Mouse (Mus musculus) heart, embryonic 14.5 days (tissue): Measurements from ENCODE around the gene Plcg1. TPM values are rescaled to one million over a fixed set of nuclear protein-coding genes. Genes with fewer than 3 reads are reported as not detected.
A peak's percentile ranks its signal among the peaks of the same experiment; 100 is the strongest.

Source experiments
- ATAC-seq: fragments of 200-750 bp; cut with Nextera tagmentation; 2 replicates; pipeline ENCODE4 v1.8.0; 2017; ENCODE audit warnings: low read depth, moderate TSS enrichment; ENCODE audit not compliant: insufficient number of reproducible peaks, insufficient read depth, low FRiP score
- H3K27ac ChIP-seq, 2 experiments: fragments of 200-500 bp in 1 of 2; fragments of 300-500 bp in 1 of 2; sonication (generic) in 1 of 2; replicated peaks in 1 of 2; 2 replicates each; pipeline ENCODE4 v1.5.1; 2012 to 2014; ENCODE audit warnings: low read depth in 2 of 2, low read length in 2 of 2, control low read depth in 1 of 2, mild to moderate bottlenecking in 1 of 2, mixed read lengths in 1 of 2; ENCODE audit not compliant: control insufficient read depth in 1 of 2, insufficient read depth in 1 of 2
- H3K27me3 ChIP-seq: fragments of 300-500 bp; sonication (generic); 2 replicates; pipeline ENCODE4 v1.6.1; 2014; ENCODE audit warnings: mild to moderate bottlenecking, low read length, control low read depth; ENCODE audit not compliant: control insufficient read depth, insufficient read depth
- H3K36me3 ChIP-seq: fragments of 300-500 bp; sonication (generic); 2 replicates; pipeline ENCODE4 v1.6.1; 2014; ENCODE audit warnings: mild to moderate bottlenecking, control low read depth, low read length, mixed read lengths; ENCODE audit not compliant: control insufficient read depth, insufficient read depth
- H3K4me1 ChIP-seq, 2 experiments: fragments of 200-500 bp in 1 of 2; fragments of 300-500 bp in 1 of 2; sonication (generic) in 1 of 2; 2 replicates each; pipeline ENCODE4 v1.6.1; 2012 to 2014; ENCODE audit warnings: low read length in 2 of 2, control low read depth in 1 of 2, mixed read lengths in 1 of 2; ENCODE audit not compliant: control insufficient read depth in 2 of 2, insufficient read depth in 2 of 2
- H3K4me2 ChIP-seq: fragments of 300-500 bp; sonication (generic); 2 replicates; pipeline ENCODE4 v1.6.1; 2014; ENCODE audit warnings: mild to moderate bottlenecking, low read length
- H3K4me3 ChIP-seq, 2 experiments: fragments of 200-500 bp in 1 of 2; fragments of 300-500 bp in 1 of 2; sonication (generic) in 1 of 2; 2 replicates each; pipeline ENCODE4 v1.5.1; 2012 to 2014; ENCODE audit warnings: low read length in 2 of 2, mild to moderate bottlenecking in 2 of 2, control low read depth in 1 of 2, low read depth in 1 of 2, moderate library complexity in 1 of 2; ENCODE audit not compliant: control insufficient read depth in 1 of 2, insufficient read depth in 1 of 2
- H3K9ac ChIP-seq: fragments of 300-500 bp; sonication (generic); 2 replicates; pipeline ENCODE4 v1.6.1; 2014; ENCODE audit warnings: mild to moderate bottlenecking, low read length
- H3K9me3 ChIP-seq: fragments of 300-500 bp; sonication (generic); 2 replicates; pipeline ENCODE4 v1.6.1; 2016; ENCODE audit warnings: low read length, control low read depth; ENCODE audit not compliant: control insufficient read depth
- WGBS: fragments of 180-500 bp; shearing (Covaris S2); extraction: QIAGEN DNeasy Blood & Tissue Kit; methylation state at CpG from one replicate; pipeline ENCODE4 v1.1.7; 2014; 5-methylcytosine and 5-hydroxymethylcytosine counted together
- polyA plus RNA-seq: library from polyadenylated mRNA; unstranded; fragments of >200 nt; fragmentation: Nextera tagmentation; extraction: Ambion mirVana; gene quantifications from 2 replicates; pipeline ENCODE4 v1.2.1, GENCODE M21; 2014

Gene Plcg1
- polyA plus RNA-seq, 1 experiment from 2014 or later: 33.7 TPM

DNA sequence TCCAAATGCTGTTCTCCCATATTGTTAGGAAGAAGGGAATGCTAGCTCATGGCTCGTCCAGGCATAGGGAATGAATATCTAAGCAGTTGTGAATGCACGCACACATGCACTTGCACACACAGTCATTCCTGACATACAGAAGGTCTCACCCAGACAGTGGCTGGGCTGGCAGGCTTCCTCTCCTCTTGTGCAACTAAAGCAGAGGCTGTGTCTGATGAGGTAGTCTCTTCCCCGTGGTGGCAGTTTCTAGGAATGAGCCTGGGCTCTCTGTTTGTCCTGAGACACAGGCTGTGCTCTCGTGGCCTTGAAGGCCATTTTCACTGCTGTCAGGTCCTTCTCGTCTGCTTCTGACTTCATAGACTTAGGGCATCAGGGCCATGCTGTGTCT, 13.7 kb downstream of the Plcg1 start:
- H3K9ac ChIP-seq: 0 out of 2 replicates have a peak overlapping the region, but pooled peaks have one; percentile 16
- no peak for ATAC-seq
- H3K4me2 ChIP-seq: no peak overlapping the region
- H3K27ac ChIP-seq: peak overlapping the region in 1 of 2 experiments; percentile 71; a peak in 2 of 4 replicates
- H3K9me3 ChIP-seq: no peaks in the 10 kb centered on the region
- 64% methylated on average over 5 of the region's 5 CpGs for WGBS
- no peak overlapping the region for H3K4me3 ChIP-seq
- H3K36me3 ChIP-seq: peaks cover 36% of the 10 kb centered on the region
- peaks cover 44 to 62% of the 10 kb centered on the region in 2 experiments for H3K4me1 ChIP-seq
- H3K27me3 ChIP-seq: no peaks in the 10 kb centered on the region

DNA sequence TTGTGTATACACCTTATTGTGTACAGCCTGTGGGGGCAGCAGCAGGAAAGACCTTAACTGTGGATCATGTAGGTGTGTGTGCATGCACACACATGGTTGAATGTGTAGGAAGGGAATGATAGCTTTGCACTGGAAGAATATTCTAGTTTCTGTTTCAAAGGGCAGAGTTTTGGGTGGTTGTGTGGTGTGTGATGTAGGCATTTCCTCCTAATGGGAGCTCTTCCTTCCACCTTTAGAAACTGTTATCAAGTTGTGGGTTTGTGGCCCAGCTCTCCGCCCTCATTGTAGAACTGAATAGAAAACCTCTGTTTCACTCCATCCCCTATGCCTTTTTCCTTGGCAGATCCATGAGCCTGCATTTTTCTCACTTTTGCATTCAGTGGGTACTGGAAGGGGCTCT, 14.4 kb downstream of the Plcg1 start:
- Histone ChIP-seq H3K4me3 (no peak overlapping the region), H3K4me1 (peaks cover 41 to 55% of the 10 kb centered on the region in 2 experiments), H3K9me3 (no peaks in the 10 kb centered on the region), H3K9ac (no peak overlapping the region), H3K36me3 (peaks cover 43% of the 10 kb centered on the region), H3K27ac (peak overlapping the region in 1 of 2 experiments; percentile 71; a peak in 1 of 4 replicates), H3K27me3 (no peaks in the 10 kb centered on the region), H3K4me2 (no peak overlapping the region)
- no peak for ATAC-seq
- 87% methylated on average over 1 of the region's 1 CpGs for WGBS

DNA sequence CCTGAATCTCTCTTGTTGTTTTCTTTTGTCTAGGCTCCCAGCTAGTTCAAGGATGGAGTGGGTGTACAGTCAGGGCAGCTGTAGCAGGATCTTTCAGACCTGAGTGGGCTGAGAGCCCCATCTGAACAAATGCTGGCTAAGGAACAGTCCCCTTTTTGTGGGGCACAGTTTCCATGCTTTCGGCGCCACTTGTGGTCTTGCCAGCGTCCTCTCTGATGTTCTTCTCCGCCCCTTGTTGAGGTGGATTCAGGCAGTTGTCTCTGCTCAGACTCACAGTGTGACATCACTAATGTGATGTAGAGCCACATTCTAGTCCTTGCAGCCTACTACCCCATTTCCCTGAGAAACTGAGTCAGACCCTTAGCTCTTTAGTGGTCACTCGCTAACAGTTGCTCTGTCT, 15.5 kb downstream of the Plcg1 start:
- 0 out of 4 replicates have a peak overlapping the region, but pooled peaks of 1 of the 2 experiments have one; percentile 71 for H3K27ac ChIP-seq
- no peak for ATAC-seq
- H3K9ac ChIP-seq: no peak overlapping the region
- H3K27me3 ChIP-seq: no peaks in the 10 kb centered on the region
- H3K9me3 ChIP-seq: no peaks in the 10 kb centered on the region
- 92% methylated on average over 5 of the region's 5 CpGs for WGBS
- H3K36me3 ChIP-seq: peaks cover 54% of the 10 kb centered on the region
- no peak overlapping the region for H3K4me2 ChIP-seq
- peaks cover 33 to 44% of the 10 kb centered on the region in 2 experiments for H3K4me1 ChIP-seq
- H3K4me3 ChIP-seq: no peak overlapping the region

DNA sequence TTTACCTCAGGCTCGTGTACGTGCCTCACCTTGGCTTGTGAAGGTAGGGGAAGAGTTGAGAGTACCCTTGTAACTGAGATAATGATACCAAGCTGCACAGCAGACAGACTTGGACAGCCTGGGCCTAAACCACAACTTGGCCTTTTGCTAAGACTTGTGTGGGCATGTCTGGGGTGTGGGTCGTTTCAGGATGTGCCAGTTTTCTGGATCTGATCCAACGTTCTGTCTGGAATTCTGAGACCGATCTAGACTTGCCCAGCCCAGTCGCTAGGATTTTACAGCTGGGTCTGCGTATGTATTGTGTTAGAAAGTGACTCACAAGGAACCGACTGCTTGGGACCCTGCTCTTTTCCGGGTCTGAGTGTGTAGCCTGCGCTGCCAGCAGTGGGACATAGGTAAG, 16.0 kb downstream of the Plcg1 start:
- H3K9me3 ChIP-seq: no peaks in the 10 kb centered on the region
- ATAC-seq: no peak
- H3K36me3 ChIP-seq: peaks cover 57% of the 10 kb centered on the region
- no peak overlapping the region for H3K4me3 ChIP-seq
- peaks cover 32 to 40% of the 10 kb centered on the region in 2 experiments for H3K4me1 ChIP-seq
- H3K9ac ChIP-seq: no peak overlapping the region
- no peak overlapping the region for H3K27ac ChIP-seq
- no peak overlapping the region for H3K4me2 ChIP-seq
- 79% methylated on average over 10 of the region's 10 CpGs for WGBS
- H3K27me3 ChIP-seq: no peaks in the 10 kb centered on the region

DNA sequence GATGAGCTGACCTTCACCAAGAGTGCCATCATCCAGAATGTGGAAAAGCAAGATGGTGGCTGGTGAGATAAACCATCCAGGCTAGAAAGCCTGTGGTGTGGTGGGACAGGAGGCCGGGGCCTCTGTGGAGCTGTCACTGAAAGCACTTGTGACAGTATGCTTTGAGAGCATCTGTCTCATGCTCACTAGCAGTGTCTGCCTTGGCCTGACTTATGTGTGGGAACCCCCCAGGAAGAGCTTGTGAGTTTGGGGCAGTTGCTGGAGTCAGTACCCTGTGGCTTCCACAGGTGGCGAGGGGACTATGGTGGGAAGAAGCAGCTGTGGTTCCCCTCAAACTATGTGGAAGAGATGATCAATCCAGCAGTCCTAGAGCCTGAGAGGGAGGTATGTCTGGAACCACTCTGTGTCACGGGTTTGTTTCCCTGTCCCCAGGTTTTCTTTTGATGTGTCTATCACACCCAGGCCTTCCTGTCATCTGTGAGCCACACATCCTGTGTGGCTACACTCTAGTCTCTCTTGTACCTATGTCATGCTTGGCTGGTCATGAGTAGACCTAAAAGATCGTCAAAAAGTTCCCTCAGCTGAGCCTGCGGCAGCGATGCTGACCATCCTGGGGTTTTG, 25.6 kb downstream of the Plcg1 start:
- ATAC-seq: no peak

DNA sequence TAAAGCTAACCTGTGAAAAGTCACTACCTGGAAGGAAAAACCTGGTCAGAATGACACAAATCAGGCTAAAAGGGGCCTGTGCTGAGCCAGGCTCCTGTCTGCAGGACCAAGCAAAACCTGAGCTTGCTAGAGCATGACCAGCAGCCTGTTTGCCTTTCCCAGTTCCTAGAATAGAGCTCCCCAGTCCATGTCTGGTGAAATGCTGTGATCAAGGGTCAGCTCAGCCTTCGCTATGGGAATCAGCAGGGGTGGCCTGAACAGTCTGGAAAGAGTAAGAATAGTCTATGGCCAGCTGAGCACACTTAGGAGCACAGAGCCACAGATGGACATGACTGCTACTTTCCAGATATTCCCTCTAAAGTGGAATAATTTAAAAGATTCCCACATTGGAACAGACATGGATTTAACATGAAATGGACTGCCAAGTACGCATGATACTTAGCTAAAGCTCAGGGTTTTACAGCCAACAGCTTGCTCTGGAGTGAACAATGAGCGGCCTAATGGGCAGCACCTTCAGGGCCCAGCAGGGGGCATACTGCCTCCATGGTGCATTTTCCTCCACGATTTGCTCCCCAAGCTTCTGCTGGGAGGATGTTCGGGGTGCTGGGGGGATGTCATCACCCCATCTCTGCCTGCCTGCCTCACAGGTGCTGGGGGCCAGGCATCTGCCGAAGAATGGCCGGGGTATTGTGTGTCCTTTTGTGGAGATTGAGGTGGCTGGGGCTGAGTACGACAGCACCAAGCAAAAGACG, 29.5 kb downstream of the Plcg1 start:
- H3K9ac ChIP-seq: no peak overlapping the region
- 86% methylated on average over 9 of the region's 9 CpGs for WGBS
- no peak overlapping the region for H3K27ac ChIP-seq
- H3K9me3 ChIP-seq: no peaks in the 10 kb centered on the region
- H3K36me3 ChIP-seq: peaks cover 92% of the 10 kb centered on the region
- no peak overlapping the region for H3K4me3 ChIP-seq
- H3K4me2 ChIP-seq: no peak overlapping the region
- H3K4me1 ChIP-seq: no peaks in the 10 kb centered on the region
- ATAC-seq: no peak
- H3K27me3 ChIP-seq: no peaks in the 10 kb centered on the region

More for the DNA sequence above, 25.6 kb downstream of the Plcg1 start:
- Histone ChIP-seq H3K27me3 (no peaks in the 10 kb centered on the region), H3K27ac (no peak overlapping the region), H3K36me3 (peaks cover 100% of the 10 kb centered on the region), H3K9ac (no peak overlapping the region), H3K4me2 (no peak overlapping the region), H3K4me3 (no peak overlapping the region), H3K9me3 (no peaks in the 10 kb centered on the region), H3K4me1 (no peaks in the 10 kb centered on the region)
- 84% methylated on average over 6 of the region's 6 CpGs for WGBS

DNA sequence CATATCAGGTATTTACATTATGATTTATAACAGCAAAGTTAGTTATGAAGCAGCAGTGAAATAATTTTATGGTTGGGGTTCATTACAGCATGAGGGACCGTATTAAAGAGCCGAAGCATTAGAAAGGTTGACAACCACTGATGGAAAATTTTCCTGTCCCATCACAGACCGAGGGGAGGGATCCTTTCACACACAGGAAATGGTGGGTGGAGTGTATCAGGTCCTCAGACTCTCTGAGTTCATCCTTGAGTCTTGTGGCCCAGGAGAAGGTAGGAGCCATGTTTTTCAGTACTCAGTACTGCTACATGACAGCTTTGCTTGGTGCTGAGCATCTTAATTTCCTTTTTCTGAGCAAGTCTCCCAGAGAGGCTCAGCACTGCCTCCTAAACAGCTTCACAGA, 32.7 kb downstream of the Plcg1 start:
- no peaks in the 10 kb centered on the region for H3K4me1 ChIP-seq
- peaks cover 76% of the 10 kb centered on the region for H3K36me3 ChIP-seq
- 74% methylated on average over 3 of the region's 3 CpGs for WGBS

More for the DNA sequence above, 32.7 kb downstream of the Plcg1 start:
- Histone ChIP-seq H3K27me3 (no peaks in the 10 kb centered on the region), H3K27ac (no peak overlapping the region), H3K9me3 (no peaks in the 10 kb centered on the region), H3K9ac (no peak overlapping the region), H3K4me3 (no peak overlapping the region), H3K4me2 (no peak overlapping the region)
- ATAC-seq: no peak
